Mouse (Mus musculus) brain, embryonic 14.5 days (tissue): ENCODE results near the gene Dnase2a. TPM values are rescaled to one million over a fixed set of nuclear protein-coding genes. Genes with fewer than 3 reads are reported as not detected.

Experiments used
- DNase-seq: peaks from one replicate; pipeline ENCODE4 v3.0.0-alpha.2; 2011; ENCODE audit warnings: low read depth
- CTCF ChIP-seq: fragments of 200-500 bp; IDR thresholded peaks from 2 replicates; pipeline ENCODE4 v1.5.1; 2012; ENCODE audit warnings: inconsistent platforms, mild to moderate bottlenecking, moderate library complexity, borderline replicate concordance; ENCODE audit not compliant: insufficient read depth, insufficient read length; ENCODE audit errors: extremely low read depth
- POLR2A ChIP-seq: fragments of 200-500 bp; IDR thresholded peaks from 2 replicates; pipeline ENCODE4 v1.6.1; 2012; ENCODE audit warnings: mild to moderate bottlenecking, inconsistent platforms, borderline replicate concordance; ENCODE audit not compliant: poor library complexity, insufficient read depth, insufficient read length, severe bottlenecking; ENCODE audit errors: extremely low read depth
- polyA plus RNA-seq: library from polyadenylated mRNA; depleted of rRNA; stranded (reverse); fragments of >200 nt; gene quantifications from 2 replicates; pipeline ENCODE4 v1.2.3, GENCODE M21; 2012

Dnase2a gene
- polyA plus RNA-seq, 1 experiment: 5.1 TPM

DNA sequence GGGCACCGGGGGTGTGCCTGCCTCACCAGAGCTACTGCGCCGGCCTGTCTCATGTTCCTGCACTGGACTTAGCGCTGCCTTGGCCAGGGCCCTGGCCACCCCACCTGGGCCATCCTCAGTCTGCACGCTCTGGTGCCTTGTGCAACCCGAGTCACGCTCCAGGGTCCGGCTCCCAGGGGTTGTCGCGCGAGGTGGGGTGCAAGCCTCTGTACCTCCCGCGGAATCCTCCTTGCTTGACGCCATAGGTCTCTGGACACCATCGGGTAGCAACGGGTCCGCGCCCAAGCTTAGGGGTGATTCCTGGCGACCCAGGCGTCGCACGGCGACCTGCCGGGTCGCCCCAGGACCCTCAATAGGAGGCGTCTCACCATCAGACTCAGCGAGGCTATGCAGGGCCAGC is 4.0 kb downstream of the Dnase2a start:
- no peak for TF ChIP-seq CTCF
- no peak for TF ChIP-seq POLR2A
- DNase-seq: no peak

DNA sequence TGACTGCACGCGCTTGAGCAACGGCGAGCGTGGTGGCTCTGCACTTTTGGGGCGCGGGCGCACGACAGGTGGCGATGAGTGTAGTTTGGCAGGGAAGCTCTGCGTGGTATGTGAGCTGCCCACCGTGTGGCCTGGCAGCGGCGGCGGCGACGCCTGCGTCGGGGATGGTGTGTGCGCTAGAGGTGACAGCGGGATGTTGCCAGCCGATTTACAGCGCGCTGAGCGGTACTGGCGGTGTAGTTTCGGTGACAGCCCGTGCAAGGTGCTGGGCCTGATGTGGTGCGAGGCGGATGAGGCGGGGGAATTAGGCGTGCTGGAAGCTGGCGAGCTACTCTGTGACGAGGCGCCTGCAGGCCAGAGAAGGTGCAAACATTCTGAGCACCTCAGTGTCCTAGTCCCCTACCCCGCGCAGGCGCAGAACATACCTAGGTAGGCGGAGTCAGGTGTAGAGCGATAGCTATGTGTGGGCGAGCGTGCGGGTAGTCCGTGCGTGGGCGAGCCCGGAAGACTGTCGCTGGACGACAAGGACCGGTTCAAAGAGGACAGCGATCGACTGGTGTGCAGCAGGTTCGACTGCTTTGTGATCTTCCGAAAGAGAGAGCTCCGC is 4.6 kb downstream of the Dnase2a start:
- peak; percentile 65 for DNase-seq
- TF ChIP-seq CTCF: no peak
- TF ChIP-seq POLR2A: no peak

DNA sequence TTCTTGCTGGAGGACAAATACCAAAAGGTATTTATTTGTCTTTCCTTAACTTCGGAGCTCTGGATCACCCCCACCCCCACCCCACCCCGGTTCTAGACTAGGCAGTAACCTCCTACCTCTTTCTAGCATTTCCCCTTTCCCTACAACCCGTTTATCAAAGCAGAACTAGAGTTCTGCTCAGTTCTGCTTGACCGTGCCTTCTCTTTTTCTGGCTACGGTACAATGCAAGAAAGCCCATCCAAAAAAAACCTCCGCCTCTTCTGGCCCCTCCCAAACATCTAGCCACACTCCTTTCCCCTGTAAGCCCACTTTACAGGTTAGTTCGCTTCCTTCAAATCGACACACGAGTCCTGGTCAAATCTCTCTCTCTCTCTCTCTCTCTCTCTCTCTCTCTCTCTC is 5.1 kb downstream of the Dnase2a start:
- TF ChIP-seq POLR2A (no peak), CTCF (no peak)
- no peak for DNase-seq

DNA sequence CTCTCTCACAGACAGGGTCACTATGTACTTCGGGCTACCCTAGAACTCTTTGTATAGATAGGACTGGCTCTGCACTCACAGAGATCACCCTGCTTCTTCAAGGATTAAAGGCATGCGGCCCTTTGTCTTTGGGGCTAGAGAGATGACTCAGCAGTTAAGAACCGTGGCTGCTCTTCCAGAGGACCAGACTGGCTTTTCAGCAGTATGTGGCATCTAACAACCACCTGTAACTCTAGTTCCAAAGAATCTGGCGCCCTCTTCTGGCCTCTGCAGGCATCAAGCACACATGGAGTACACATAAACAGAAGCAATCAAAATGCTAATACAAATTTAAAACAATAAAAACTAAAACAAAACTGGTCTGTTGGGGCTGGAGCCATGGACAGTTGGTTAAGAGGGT is 5.6 kb downstream of the Dnase2a start:
- peak; percentile 50 for DNase-seq
- peak; percentile 35; the same call in 1 of the 2 replicates for TF ChIP-seq CTCF
- TF ChIP-seq POLR2A: no peak

DNA sequence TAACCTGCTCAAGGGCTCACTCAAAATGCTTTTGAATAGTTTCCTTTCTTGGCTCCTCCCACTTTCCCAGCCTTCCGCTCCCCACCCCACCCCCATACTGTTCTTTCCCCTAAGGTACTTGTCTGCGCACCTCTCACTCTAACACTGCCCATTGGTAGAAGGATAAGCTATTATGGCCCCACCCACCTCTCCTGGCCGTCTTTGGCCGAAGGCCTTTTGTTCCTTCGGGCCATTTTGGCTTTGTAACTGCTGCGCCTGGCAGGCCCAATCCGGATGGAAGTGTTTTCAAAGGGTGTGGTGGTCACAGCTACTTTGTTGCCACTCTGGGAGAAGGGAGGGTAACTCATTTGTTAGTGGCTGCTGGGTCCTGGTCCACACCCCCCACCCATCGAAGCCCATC is 6.9 kb downstream of the Dnase2a start:
- TF ChIP-seq POLR2A (no peak), CTCF (no peak)
- DNase-seq: no peak

DNA sequence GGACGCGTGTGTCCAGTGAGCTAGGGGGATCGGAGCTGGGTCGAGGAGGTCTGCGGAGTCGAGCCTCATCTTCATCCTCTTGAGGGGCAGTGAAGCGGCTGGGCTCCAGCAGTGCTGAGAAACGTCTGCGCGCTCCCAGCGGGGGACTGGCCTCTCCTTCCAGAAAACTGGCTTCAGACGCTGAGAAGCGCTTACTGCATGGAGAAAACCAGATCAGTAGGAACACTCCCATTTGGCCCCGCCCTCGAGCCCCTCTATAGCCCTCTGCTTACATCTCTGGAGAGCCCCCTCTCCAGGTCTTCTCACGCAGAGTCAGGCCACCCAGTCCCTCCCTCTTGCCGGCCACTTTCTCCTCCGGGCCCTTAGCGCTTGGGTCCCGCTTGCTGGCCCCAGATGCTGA is 9.4 kb downstream of the Dnase2a start:
- no peak for DNase-seq
- TF ChIP-seq POLR2A (no peak), CTCF (no peak)

DNA sequence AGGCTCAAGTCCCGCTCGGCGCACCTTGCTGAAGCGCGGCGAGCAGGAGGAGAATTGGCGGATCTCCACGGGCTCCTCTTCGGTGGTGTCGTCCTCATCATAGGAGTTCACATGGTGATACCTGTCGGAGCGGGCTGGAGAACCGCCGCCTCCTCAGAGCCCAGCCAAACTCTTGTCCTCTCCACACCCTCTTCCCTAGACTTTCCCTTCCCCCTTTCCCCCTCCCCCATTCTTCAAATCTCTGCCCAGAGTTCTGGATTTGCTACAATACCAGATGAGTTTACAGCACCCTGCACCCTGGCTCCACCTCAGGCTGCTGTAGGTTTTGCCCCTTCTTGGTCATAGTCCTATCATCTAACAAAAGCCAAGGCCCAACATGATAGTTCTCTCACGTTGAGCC is 10.3 kb downstream of the Dnase2a start:
- no peak for DNase-seq
- no peak for TF ChIP-seq CTCF
- no peak for TF ChIP-seq POLR2A

DNA sequence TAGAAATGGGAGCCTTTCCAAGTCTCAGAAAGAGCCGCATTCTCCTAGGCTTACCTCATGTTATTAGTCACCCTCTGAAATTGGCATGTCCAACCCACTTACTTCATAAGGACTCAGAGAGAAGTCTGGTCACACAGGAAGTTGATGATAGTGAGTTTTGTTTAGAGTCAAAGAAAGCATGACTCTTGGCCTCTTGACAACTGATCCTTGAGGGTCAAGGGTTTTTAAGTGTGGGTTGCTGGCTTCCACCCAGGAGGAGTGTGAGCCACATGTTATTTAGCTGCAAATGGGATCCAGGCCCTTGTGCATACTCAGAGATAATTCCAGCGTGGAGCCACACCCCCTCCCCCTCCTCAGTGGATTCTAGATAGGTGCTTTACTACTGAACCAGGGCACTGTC is 13.2 kb downstream of the Dnase2a start:
- TF ChIP-seq CTCF (no peak), POLR2A (no peak)
- DNase-seq: no peak

DNA sequence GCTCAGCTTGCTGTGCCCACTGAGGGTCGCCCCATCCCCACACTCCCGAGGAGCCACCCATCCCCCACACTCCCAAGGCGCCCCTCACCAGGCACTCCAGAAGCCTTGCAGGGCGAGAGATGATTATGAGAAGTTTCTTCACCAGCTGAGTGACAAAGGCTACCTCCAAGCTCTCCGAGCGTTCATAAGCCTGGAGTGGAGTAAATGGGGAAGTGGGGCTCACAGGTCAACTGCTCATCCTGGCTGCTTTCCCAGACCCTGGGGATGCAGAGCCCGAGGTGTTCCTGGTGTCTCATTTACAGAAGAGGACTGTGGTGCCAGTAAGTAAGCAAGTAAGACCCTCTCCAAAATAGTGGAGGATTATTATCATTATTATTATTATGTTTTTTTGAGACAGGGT is 17.2 kb downstream of the Dnase2a start:
- DNase-seq: no peak
- no peak for TF ChIP-seq POLR2A
- TF ChIP-seq CTCF: no peak

DNA sequence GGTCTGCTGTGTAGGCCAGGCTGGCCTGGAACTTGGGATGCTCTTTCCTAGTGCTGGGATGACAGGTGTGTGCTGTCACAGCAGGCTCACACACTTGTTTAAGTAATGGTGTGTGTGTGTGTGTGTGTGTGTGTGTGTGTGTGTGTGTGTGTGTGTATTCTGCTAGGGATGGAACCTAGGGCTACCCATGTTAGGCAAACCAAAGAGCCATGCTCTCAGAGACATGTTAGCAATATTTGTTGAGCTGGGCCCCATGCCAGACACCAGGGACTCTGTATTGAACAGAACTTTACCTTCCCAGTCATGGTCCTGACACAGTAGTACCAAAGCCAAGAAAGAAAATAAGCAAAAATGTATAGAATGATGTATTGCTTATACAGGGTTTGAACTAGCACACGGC is 19.2 kb downstream of the Dnase2a start:
- TF ChIP-seq CTCF: no peak
- no peak for TF ChIP-seq POLR2A
- DNase-seq: no peak

DNA sequence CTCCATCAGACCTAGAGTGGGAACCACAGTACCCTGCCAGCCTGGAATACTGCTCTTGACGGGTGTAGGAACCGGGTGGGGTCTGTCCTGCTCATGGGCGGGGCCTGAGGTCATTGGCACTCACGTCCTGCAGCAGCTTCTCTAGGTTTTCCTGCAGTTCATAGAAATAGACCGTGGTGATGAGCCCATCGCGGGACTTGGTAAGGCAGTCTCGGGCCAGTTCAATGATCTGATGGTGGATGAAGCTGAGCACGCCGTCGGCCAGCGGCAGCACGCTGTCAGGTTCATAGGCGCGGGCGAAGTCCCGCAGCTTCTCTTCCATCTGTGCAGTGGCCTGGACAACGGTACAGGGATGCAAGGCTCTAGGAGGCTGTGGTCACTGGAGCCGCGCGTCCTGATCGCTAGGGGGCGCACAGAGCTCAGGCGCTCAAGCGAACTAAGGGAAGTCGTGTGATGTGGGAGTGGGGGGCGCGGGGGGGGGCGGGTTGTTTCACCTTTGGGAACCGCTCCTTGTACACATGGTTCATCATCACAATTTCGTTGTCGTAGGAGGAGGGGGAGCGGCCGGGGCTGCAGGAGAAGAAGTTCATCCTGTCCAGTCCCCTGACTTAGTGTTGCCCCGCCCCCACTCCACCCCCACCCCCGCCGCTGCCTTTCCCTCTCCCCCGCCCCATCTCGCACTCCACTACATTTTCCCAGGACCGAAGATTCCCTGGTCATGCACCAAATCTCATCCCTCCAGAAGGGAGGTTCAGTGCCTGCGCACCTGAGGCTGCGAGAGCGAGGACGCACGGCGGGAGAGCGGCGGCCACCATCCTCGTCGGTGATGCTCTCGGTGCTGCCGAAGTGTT is 20.3 kb downstream of the Dnase2a start:
- TF ChIP-seq POLR2A: no peak
- TF ChIP-seq CTCF: peak; percentile 82
- peak; percentile 83 for DNase-seq

DNA sequence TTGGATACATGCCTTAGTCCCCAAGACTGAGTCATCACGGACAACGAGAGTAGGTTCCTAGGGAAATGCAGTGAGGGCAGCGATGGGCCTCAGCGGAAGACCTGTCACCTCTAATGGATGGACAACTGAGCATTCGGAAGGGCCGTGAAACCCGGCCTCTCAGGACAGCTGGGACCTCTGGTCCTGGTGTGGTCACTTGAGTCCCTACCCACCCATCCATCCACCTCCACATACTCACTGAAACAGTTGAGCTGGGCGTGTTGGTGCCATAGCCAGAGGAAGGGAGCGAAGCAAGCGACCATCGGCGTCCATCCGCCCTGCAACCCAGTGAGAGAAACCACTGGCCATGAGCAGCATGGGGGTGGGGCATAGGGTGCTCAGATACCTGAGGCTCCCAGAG is 22.2 kb downstream of the Dnase2a start:
- TF ChIP-seq CTCF (no peak), POLR2A (no peak)
- DNase-seq: no peak

DNA sequence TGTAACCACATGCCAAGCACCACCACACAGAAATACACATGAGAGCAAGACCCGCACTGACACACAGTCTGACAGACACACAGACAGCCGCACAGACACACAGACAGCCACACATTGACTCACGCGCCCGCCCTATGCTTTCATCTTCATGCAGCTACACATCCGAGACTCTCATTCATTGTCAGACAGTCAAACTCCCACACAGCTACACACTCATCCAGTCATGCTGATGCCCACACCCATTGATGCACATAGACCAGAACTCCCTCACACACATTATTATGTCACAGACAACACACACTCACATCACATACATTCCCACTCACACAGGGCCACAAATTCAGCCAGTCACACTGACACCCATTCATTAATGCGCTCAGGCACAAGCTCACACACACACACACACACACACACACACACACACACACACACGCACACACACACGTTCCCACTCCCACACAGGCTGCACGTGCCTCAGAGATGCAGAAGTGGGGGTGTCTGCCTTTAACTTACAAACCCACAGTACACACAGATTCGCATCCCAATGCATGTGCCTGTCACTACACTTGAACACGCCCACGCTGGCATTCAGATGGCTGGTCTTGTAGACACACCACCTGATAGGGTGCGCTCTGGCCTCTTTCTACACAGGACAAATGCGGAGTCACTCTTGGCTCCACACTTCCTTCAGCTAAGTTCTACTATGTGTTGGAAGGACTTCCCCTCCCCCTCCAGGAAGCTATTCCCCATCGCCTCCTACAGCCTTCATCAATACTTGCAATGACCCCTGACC is 25.6 kb downstream of the Dnase2a start:
- TF ChIP-seq POLR2A: no peak
- TF ChIP-seq CTCF: no peak
- no peak for DNase-seq

DNA sequence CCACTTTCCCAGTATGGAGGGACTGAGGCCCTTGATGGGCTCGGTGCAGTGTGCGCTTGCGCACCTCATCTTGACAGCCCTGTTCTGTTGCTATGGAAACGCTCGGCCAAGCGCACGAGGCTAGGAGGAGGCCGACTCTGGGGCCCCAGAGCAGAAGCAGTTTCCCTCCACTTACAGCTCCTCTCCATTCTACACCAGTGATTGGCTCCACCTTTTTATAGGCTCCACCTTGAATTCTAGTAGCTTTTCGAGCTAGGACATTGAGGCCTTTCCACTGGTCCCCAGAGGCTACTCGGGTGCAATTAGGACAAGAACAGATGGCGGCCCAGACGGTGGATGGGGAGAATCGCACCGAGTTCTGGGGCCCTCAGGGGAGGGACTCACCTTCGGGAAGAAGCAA is 26.5 kb downstream of the Dnase2a start:
- TF ChIP-seq POLR2A (no peak), CTCF (no peak)
- peak; percentile 96 for DNase-seq

DNA sequence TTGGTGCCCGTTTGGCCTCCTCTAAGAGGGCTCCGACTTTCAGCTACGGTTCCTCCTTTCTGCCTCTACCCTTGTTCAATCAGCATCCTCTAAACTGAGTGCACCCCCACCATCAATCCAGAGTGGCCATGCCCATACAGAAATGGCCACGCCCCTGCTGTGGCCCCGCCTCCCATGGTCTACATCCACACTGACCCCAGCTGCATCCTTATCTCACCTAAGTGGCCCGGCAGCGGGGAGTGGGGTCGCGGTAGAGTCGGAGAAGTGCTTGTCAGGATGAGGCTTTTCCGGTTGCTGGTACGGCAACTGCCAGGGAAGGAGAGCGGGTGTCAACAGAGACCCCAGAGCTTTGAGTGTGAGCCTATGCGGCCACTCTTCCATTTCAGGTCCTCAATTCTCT is 27.1 kb downstream of the Dnase2a start:
- DNase-seq: peak; percentile 38
- TF ChIP-seq CTCF (no peak), POLR2A (no peak)
